Mouse (Mus musculus): ENCODE data around the gene Spop.

DNA sequence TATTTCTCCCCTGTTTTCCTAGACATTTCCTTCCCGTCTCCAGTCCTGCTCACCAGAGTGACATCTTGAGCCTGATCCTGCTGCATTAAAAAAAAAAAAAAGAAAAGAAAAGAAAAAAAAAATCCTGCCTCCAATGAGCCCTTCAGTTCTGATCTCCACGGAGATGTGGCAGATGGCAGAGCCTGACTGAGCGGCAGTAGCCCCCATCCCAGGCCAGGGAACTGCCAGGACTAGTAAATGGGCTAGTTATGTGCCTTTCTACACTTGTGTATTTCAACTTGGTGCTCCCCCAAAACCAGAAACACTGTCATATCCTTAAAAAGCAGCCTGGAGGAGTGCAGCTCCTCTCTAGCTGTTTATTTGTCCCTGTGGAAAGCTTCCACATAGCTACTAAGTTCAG, 87.0 kb downstream of the Spop start:
- TF ChIP-seq CTCF (IDR thresholded peaks at IDR 0.05; ENCODE audit: low read depth, low read length) (no peak), GATA1 (IDR thresholded peaks at IDR 0.05; ENCODE audit: borderline replicate concordance, low read length) (no peak)

Measured in G1E (cell line).